Mouse (Mus musculus) cerebellum, postnatal 10 days (tissue): ENCODE measurements at regions not wholly inside any gene's neighbourhood (a gene's known extent, or its start where the extent isn't known, plus 50 kb on each side); places are given as distances from the start of the nearest gene placed in this dataset.

Experiments
- DNase-seq, 2 experiments: peaks; one replicate each; pipeline ENCODE4 v3.0.0; 2021; ENCODE audit warnings: mixed read lengths in 2 of 2

- no peak for DNase-seq
These were observed 446.0 kb upstream of the Adam34 start for GRCm38 (mm10) chr8:44155705-44156321.

DNA sequence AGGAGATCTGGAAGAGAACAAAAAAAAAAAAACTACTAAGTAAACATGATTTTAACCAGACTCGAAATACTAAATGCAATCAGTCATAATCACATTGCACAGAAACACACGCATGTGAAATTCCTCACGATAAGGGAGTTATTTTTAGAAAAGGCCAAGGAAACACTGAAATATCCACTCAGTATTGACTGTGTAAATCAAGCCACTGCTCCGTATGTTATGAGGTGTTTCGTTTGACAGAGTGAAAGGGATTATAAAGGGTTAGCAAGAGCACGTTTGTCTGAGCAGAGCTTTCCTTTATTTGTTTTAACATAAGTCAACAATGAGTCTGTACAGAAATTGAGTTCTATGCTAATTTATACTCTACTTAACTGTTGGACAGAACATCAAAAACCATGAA is 455.3 kb upstream of the Adam34 start:
- no peak for DNase-seq

- peak in 1 of 2 experiments; percentile 45 for DNase-seq
These were observed 467.2 kb upstream of the Adam34 start for GRCm38 (mm10) chr8:44177016-44177415.

DNA sequence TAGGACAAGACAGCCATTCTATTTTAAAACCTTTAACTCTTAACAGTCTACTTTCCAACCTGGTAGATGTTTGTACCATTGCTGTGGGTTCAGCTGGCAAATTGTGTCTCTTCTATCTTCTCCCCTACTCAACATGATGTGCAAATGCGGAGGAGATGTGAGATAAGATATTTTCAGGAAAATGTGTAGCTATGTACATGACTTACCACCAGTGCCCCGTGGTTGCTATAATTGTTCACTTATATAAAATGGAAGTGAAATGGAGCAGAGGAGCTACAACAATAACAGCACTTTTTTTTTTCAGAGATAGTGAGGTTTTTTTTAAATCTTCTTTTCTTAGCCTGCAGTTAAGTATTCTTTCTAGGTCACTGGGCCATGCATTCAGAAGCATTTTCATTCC is 492.4 kb upstream of the Adam34 start:
- DNase-seq, result no peak

- DNase-seq, result peak in 1 of 2 experiments; percentile 6
These were observed 496.7 kb upstream of the Adam34 start for GRCm38 (mm10) chr8:44206391-44207170.

DNA sequence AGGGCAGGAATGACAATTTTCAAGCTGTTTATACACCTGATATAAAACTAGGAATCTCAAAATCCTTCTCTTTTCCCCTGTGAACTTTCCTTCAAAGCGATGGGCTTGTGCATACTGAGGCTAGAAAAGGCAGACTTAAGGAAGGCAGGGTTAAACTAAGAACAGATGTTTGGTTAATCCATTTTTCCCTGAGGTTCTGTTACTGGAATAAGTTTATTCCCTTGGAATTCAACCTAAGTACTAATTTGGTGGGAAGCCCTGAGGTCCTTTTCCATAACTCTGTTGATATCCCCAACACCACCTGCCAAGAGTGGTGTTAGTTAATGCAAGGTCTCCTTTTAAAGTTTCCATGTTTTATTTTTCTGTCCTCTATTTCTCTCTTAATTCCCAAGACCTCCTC is 512.5 kb upstream of the Adam34 start:
- DNase-seq, result no peak

- DNase-seq, result peak; percentile 35 to 38
These were observed 542.5 kb upstream of the Adam34 start for GRCm38 (mm10) chr8:44252393-44252792.

- DNase-seq, result no peak
These were observed 547.2 kb upstream of the Adam34 start for GRCm38 (mm10) chr8:44257051-44257450.

GRCm38 (mm10) chr8:44261039-44261438 is 551.2 kb upstream of the Adam34 start:
- DNase-seq, result no peak

GRCm38 (mm10) chr8:44273300-44273699 is 563.5 kb upstream of the Adam34 start:
- DNase-seq, result no peak

GRCm38 (mm10) chr8:44318216-44318615 is 608.4 kb upstream of the Adam34 start:
- no peak for DNase-seq

GRCm38 (mm10) chr8:44334323-44334993 is 600.8 kb upstream of the Fat1 start:
- no peak for DNase-seq

GRCm38 (mm10) chr8:44343401-44343800 is 591.8 kb upstream of the Fat1 start:
- no peak for DNase-seq

- DNase-seq, result peak; percentile 16 to 22
These were observed 591.3 kb upstream of the Fat1 start for GRCm38 (mm10) chr8:44343924-44344323.

- no peak for DNase-seq
These were observed 587.8 kb upstream of the Fat1 start for GRCm38 (mm10) chr8:44347412-44347811.

DNA sequence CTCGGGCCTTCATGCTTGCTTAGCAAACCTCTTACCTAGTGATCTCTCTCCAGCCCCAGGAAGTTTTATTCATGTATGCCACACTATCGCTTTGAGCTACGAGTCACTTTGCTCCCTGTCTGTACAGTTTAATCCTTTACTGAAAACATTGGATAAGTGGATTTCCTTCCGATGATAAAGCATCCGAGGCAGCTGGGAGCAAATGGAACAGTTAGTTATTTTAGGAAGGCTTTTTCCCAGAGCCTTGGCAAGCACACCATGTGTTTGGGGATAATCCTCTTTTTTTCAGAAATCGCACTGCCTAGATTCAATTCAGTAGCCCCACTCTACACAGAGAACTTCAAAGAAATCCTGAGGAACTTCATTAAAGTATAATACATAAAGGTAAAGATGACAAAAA is 561.3 kb upstream of the Fat1 start:
- no peak for DNase-seq

DNA sequence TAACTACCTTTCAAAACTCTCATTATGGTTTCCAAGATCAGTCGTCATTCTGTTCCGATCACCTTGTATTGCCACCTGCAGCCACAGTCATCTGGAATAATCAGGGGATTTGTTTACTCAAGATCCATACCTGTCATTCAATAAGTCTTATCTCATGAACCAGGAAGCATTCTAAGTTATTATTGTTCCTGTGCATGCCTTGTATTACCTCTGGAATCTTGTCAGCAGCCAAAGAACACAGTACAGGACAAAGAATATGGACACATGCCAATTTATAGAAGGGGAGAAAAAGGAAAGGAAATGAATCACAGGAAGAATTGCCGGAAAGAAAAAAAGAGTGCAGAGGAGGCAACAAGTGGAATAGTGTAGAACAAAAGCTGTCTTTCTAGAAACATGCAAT is 557.5 kb upstream of the Fat1 start:
- DNase-seq, result no peak

- DNase-seq, result no peak
These were observed 526.8 kb upstream of the Fat1 start for GRCm38 (mm10) chr8:44408462-44408861.

- DNase-seq, result no peak
These were observed 525.0 kb upstream of the Fat1 start for GRCm38 (mm10) chr8:44410261-44410660.

GRCm38 (mm10) chr8:44418003-44418402 is 517.2 kb upstream of the Fat1 start:
- no peak for DNase-seq

DNA sequence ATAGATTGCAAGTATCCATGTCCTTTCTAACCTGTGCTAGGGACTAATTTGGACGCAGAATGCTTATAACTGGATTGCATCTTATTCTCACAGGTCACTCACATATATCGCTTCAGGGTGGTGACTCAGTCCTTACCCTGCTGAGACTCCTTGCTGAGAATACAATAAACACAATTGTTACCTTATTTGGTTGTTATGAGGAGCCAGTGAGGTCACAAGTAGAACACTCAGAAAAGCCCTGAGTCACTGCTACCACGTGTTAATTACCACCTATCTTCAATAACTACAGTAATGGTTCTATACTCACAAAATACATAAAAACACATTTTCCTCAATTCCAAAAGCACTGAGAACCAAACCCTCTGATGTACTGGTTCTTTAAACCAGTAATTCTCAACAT is 479.8 kb upstream of the Fat1 start:
- no peak for DNase-seq

DNA sequence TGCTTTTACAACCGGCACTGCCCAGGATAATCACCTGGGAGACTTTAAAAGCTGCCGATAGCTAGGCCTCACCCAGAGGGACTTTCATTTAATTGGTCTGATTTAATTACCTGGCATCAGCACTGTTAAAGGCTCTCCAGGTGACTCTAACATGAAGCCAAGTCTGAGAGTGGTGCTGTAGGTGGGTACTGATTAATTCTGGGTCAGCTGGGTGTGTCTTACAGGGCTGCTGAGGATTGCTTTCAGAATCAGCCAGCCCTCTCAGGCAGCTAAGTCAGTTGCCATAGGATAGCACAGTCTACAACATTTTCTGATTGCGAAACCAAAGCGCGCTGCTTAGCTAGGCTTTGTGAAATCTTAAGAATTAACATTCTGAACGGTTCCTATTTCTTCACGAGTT is 478.9 kb upstream of the Fat1 start:
- no peak for DNase-seq

- DNase-seq, result no peak
These were observed 468.7 kb upstream of the Fat1 start for GRCm38 (mm10) chr8:44466409-44467078.
